Mouse (Mus musculus): ENCODE data around the gene Msrb3. TPM values are rescaled to one million over a fixed set of nuclear protein-coding genes. Genes with fewer than 3 reads are reported as not detected.

Msrb3 gene
- total RNA-seq, 2 experiments from 2014 or later: 6.4 to 7.2 TPM

GRCm38 (mm10) chr10:120914948-120915631 lies 16.2 kb upstream of the Msrb3 start:
- no peak for TF ChIP-seq CTCF (IDR thresholded peaks at IDR 0.05)
- no peak for DNase-seq (ENCODE audit: extremely low spot score in 1 of 2, low spot score in 2 of 2)
- Histone ChIP-seq H3K27ac (no peak overlapping the region), H3K4me3 (no peak overlapping the region)
- intact Hi-C loops (cut with DNase I): no loop called here

- intact Hi-C loops (cut with DNase I): no loop called here
- DNase-seq (ENCODE audit: extremely low spot score in 1 of 2, low spot score in 2 of 2): no peak
- Histone ChIP-seq H3K4me3 (no peak overlapping the region), H3K27ac (no peak overlapping the region)
- TF ChIP-seq CTCF (IDR thresholded peaks at IDR 0.05): no peak
Measured at GRCm38 (mm10) chr10:120914286-120914685, 15.4 kb upstream of the Msrb3 start.

GRCm38 (mm10) chr10:120913796-120914195 lies 14.9 kb upstream of the Msrb3 start:
- H3K27ac ChIP-seq: no peak overlapping the region
- H3K4me3 ChIP-seq: no peak overlapping the region
- intact Hi-C loops (cut with DNase I): no loop called here
- no peak for TF ChIP-seq CTCF (IDR thresholded peaks at IDR 0.05)
- DNase-seq (ENCODE audit: extremely low spot score in 1 of 2, low spot score in 2 of 2): no peak

GRCm38 (mm10) chr10:120911971-120912370 lies 13.1 kb upstream of the Msrb3 start:
- no peak for DNase-seq (ENCODE audit: extremely low spot score in 1 of 2, low spot score in 2 of 2)
- peak; percentile 30 for TF ChIP-seq CTCF (IDR thresholded peaks at IDR 0.05)
- intact Hi-C loops (cut with DNase I): no loop called here
- Histone ChIP-seq H3K27ac (no peak overlapping the region), H3K4me3 (no peak overlapping the region)

- no peak overlapping the region for H3K27ac ChIP-seq
- intact Hi-C loops (cut with DNase I): no loop called here
- no peak for TF ChIP-seq CTCF (IDR thresholded peaks at IDR 0.05)
- DNase-seq (ENCODE audit: extremely low spot score in 1 of 2, low spot score in 2 of 2): no peak
- no peak overlapping the region for H3K4me3 ChIP-seq
Measured at GRCm38 (mm10) chr10:120908776-120909574, 10.1 kb upstream of the Msrb3 start.

- no peak overlapping the region for H3K4me3 ChIP-seq
- TF ChIP-seq CTCF (IDR thresholded peaks at IDR 0.05): no peak
- no peak overlapping the region for H3K27ac ChIP-seq
- DNase-seq (ENCODE audit: extremely low spot score in 1 of 2, low spot score in 2 of 2): no peak
- intact Hi-C loops (cut with DNase I): no loop called here
Measured at GRCm38 (mm10) chr10:120904676-120905075, 5.8 kb upstream of the Msrb3 start.

GRCm38 (mm10) chr10:120903843-120904468 lies 5.1 kb upstream of the Msrb3 start:
- TF ChIP-seq CTCF (IDR thresholded peaks at IDR 0.05): no peak
- H3K4me3 ChIP-seq: no peak overlapping the region
- intact Hi-C loops (cut with DNase I): no loop called here
- no peak overlapping the region for H3K27ac ChIP-seq
- DNase-seq (ENCODE audit: extremely low spot score in 1 of 2, low spot score in 2 of 2): no peak

- Histone ChIP-seq H3K4me3 (no peak overlapping the region), H3K27ac (no peak overlapping the region)
- no peak for DNase-seq (ENCODE audit: extremely low spot score in 1 of 2, low spot score in 2 of 2)
- TF ChIP-seq CTCF (IDR thresholded peaks at IDR 0.05): no peak
- intact Hi-C loops (cut with DNase I): loop anchor here (2.0 kb wide), 1 partner anchor 77 kb away; the partner anchor contains the start of gene Lemd3
Measured at GRCm38 (mm10) chr10:120901746-120902145, 2.8 kb upstream of the Msrb3 start.

GRCm38 (mm10) chr10:120900096-120900495 lies 1.2 kb upstream of the Msrb3 start:
- no peak for DNase-seq (ENCODE audit: extremely low spot score in 1 of 2, low spot score in 2 of 2)
- Histone ChIP-seq H3K27ac (0 out of 2 replicates have a peak overlapping the region, but pooled peaks have one; percentile 26), H3K4me3 (peak overlapping the region; percentile 3; the same call in 1 of the 2 replicates)
- TF ChIP-seq CTCF (IDR thresholded peaks at IDR 0.05): no peak
- intact Hi-C loops (cut with DNase I): loop anchor here (2.0 kb wide), 1 partner anchor 79 kb away; the partner anchor contains the start of gene Lemd3

- Histone ChIP-seq H3K4me3 (peak overlapping the region; percentile 70), H3K27ac (peak overlapping the region; percentile 70; the same call in 1 of the 2 replicates)
- intact Hi-C loops (cut with DNase I): no loop called here
- no peak for DNase-seq (ENCODE audit: extremely low spot score in 1 of 2, low spot score in 2 of 2)
- TF ChIP-seq CTCF (IDR thresholded peaks at IDR 0.05): no peak
Measured at GRCm38 (mm10) chr10:120898357-120898756, 544 bp downstream of the Msrb3 start.

GRCm38 (mm10) chr10:120895899-120896289 lies 3.0 kb downstream of the Msrb3 start:
- no peak overlapping the region for H3K27ac ChIP-seq
- TF ChIP-seq CTCF (IDR thresholded peaks at IDR 0.05): no peak
- DNase-seq (ENCODE audit: extremely low spot score in 1 of 2, low spot score in 2 of 2): no peak
- H3K4me3 ChIP-seq: no peak overlapping the region
- intact Hi-C loops (cut with DNase I): no loop called here

Measured in left cerebral cortex, adult 2 months (tissue).